ENCODE assay signal across 18 mouse cellular contexts in the genomic region with DNA sequence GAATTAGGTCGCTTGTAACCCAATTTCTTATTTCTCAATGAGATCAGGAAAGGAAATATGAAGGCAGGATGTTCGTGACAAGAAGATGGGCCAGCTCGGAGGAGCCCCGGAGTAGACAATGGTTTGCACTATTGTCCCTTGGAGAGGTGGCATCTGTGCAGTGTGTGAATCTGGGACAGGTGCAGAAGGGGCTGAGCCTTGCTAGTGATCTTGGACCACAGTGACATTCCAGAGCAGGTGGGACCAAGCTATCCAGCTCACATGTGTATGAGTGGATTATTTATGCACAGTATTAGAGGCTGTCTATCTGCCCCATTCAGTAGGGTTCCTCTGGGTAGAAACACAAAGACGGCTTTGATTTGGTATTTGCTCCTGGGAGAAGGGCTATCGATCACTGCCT.
DNase-seq lines count a peak whose midpoint lies in the region; ATAC-seq and TF ChIP-seq lines count a peak whose summit lies in the region.
"Had no signal": no experiment of that assay in that cellular context is flagged by ENCODE, and none has a peak within 500 bp of the region (broad histone marks: within the 10 kb centered on the region; RNA-seq: fewer than 3 reads in every experiment).

No protein-coding gene starts in this region.

- no peak overlapping the region for H3K9ac ChIP-seq in embryonic facial prominence, embryonic 14.5 days (ENCODE audit: low read depth, low read length)

- no peaks in the 10 kb centered on the region for H3K27me3 ChIP-seq in embryonic facial prominence, embryonic 14.5 days (replicated peaks; ENCODE audit: control insufficient read depth, insufficient read depth, low read length)
- no peaks in the 10 kb centered on the region for H3K27me3 ChIP-seq in embryonic facial prominence, embryonic 10.5 days (replicated peaks; ENCODE audit: low read depth, poor library complexity, severe bottlenecking)
- H3K27me3 ChIP-seq in myocyte (ENCODE audit: control insufficient read depth, insufficient read depth, insufficient read length), result no peaks in the 10 kb centered on the region
- H3K27me3 ChIP-seq: Patski had no signal

- no peak overlapping the region for H3ac ChIP-seq in myocyte (ENCODE audit: control insufficient read depth, insufficient read length)

- ATAC-seq in embryonic facial prominence, embryonic 14.5 days (ENCODE audit: low read depth), result no peak
- ATAC-seq: activated CD4-positive, CD25-positive, alpha-beta regulatory T cell, adult 4 months; CD4-positive, CD25-positive, alpha-beta regulatory T cell, adult 4 months; Patski had no signal

- H3K9me3 ChIP-seq in embryonic facial prominence, embryonic 14.5 days (ENCODE audit: control insufficient read depth, low read length), result no peaks in the 10 kb centered on the region
- no peaks in the 10 kb centered on the region for H3K9me3 ChIP-seq in embryonic facial prominence, embryonic 10.5 days
- H3K9me3 ChIP-seq: G1E had no signal

- WGBS in embryonic facial prominence, embryonic 14.5 days, result 88% methylated on average over 6 of the region's 6 CpGs
- WGBS in embryonic facial prominence, embryonic 10.5 days, result 85% methylated on average over 6 of the region's 6 CpGs

- H3K4me2 ChIP-seq in embryonic facial prominence, embryonic 14.5 days (ENCODE audit: low read depth, low read length), result no peak overlapping the region
- H3K4me2 ChIP-seq in myocyte (ENCODE audit: low read depth), result no peak overlapping the region

- no peaks in the 10 kb centered on the region for H3K4me1 ChIP-seq in embryonic facial prominence, embryonic 14.5 days (ENCODE audit: control insufficient read depth, insufficient read depth, low read length)
- no peaks in the 10 kb centered on the region for H3K4me1 ChIP-seq in embryonic facial prominence, embryonic 10.5 days

- no peak overlapping the region for H3K4me3 ChIP-seq in embryonic facial prominence, embryonic 14.5 days (ENCODE audit: low read depth, low read length)
- H3K4me3 ChIP-seq in embryonic facial prominence, embryonic 10.5 days, result no peak overlapping the region
- H3K4me3 ChIP-seq in myocyte, result no peak overlapping the region

- TF ChIP-seq POLR2A in myocyte (IDR thresholded peaks at IDR 0.05; ENCODE audit: insufficient read length, low read depth), result no peak

- H3K36me3 ChIP-seq in embryonic facial prominence, embryonic 14.5 days (ENCODE audit: control insufficient read depth, insufficient read depth, low read length), result no peaks in the 10 kb centered on the region
- H3K36me3 ChIP-seq in embryonic facial prominence, embryonic 10.5 days (replicated peaks), result no peaks in the 10 kb centered on the region
- no peaks in the 10 kb centered on the region for H3K36me3 ChIP-seq in myocyte (ENCODE audit: control insufficient read depth, insufficient read depth)
- H3K36me3 ChIP-seq: G1E had no signal

- DNase-seq in embryonic facial prominence, embryonic 14.5 days (ENCODE audit: low spot score), result peak; percentile 10
- no peak for DNase-seq in embryonic facial prominence, embryonic 10.5 days (ENCODE audit: low spot score)
- no peak for DNase-seq in layer of hippocampus, adult 11-12 months (ENCODE audit: low spot score)
- DNase-seq: adrenal gland, adult 2 months; adrenal gland, adult 8-10 months; adrenal gland, postnatal 10 days; adrenal gland, postnatal 14 days; adrenal gland, postnatal 25 days; adrenal gland, postnatal 36 days; B cell, adult 2 months; cerebellum, adult 11 months; cerebellum, adult 11-12 months; cerebellum, adult 18-20 months had no signal

- no peak overlapping the region for H3K27ac ChIP-seq in embryonic facial prominence, embryonic 14.5 days (replicated peaks; ENCODE audit: low read depth, low read length)
- no peak overlapping the region for H3K27ac ChIP-seq in embryonic facial prominence, embryonic 10.5 days (replicated peaks)

- no peaks in the 10 kb centered on the region for H3K79me2 ChIP-seq in myocyte (ENCODE audit: control insufficient read depth, insufficient read depth)

TF ChIP-seq in myocyte, 11 proteins besides CTCF, POLR2A, EP300 and RAD21:
- TF ChIP-seq E2F4 (IDR thresholded peaks at IDR 0.05; ENCODE audit: insufficient read depth) (no peak), POLR2AphosphoS2 (IDR thresholded peaks at IDR 0.05; ENCODE audit: insufficient read length, low read depth) (no peak), TCF3 (IDR thresholded peaks at IDR 0.05; ENCODE audit: insufficient read length, low read depth) (no peak), MYOD1 (IDR thresholded peaks at IDR 0.05; ENCODE audit: control insufficient read depth in 1 of 3, insufficient read length in 2 of 3, low read depth in 2 of 3) (peak in 2 of 3 experiments; percentile 80 to 89), CEBPB (IDR thresholded peaks at IDR 0.05; ENCODE audit: insufficient read depth, poor library complexity, severe bottlenecking) (no peak), MYOG (IDR thresholded peaks at IDR 0.05; ENCODE audit: control insufficient read depth in 1 of 3, insufficient read depth in 1 of 3, insufficient read length in 2 of 3, low read depth in 2 of 3) (peak in 2 of 3 experiments; percentile 27 to 64), MAX (IDR thresholded peaks at IDR 0.05; ENCODE audit: low read depth) (no peak), REST (IDR thresholded peaks at IDR 0.05; ENCODE audit: insufficient read depth, insufficient read length) (no peak), SRF (IDR thresholded peaks at IDR 0.05; ENCODE audit: control insufficient read depth, insufficient read length, low read depth) (no peak), TCF12 (IDR thresholded peaks at IDR 0.05; ENCODE audit: insufficient read depth, poor library complexity, severe bottlenecking) (peak; percentile 16)
